Mouse (Mus musculus) MEL (cell line): ENCODE measurements around the gene Ccdc32. TPM values are rescaled to one million over a fixed set of nuclear protein-coding genes. Genes with fewer than 3 reads are reported as not detected.

Source experiments
- DNase-seq: peaks from one replicate; pipeline ENCODE4 v3.0.0; 2011; ENCODE audit warnings: low read depth, low spot score
- H3K27ac ChIP-seq: 2 replicates; pipeline ENCODE4 v1.5.1; 2012; ENCODE audit warnings: low read depth, mild to moderate bottlenecking, control low read depth, low read length, moderate library complexity; ENCODE audit not compliant: control insufficient read depth
- H3K27me3 ChIP-seq, 2 experiments: fragments of 150-350 bp in 1 of 2; sonication (generic) in 1 of 2; 2 replicates each; pipeline ENCODE4 v1.6.1; 2012; ENCODE audit warnings: low read length in 2 of 2, mild to moderate bottlenecking in 2 of 2, improper control_type of control experiment in 1 of 2, moderate library complexity in 1 of 2; ENCODE audit not compliant: insufficient read depth in 2 of 2, control insufficient read depth in 1 of 2
- H3K36me3 ChIP-seq, 2 experiments: 2 replicates each; pipeline ENCODE4 v1.6.1; 2012 to 2014; ENCODE audit warnings: low read length in 2 of 2, improper control_type of control experiment in 1 of 2, inconsistent platforms in 1 of 2, mild to moderate bottlenecking in 1 of 2; ENCODE audit not compliant: insufficient read depth in 2 of 2, control insufficient read depth in 1 of 2
- H3K4me1 ChIP-seq, 2 experiments: fragments of 150-350 bp in 1 of 2; sonication (generic) in 1 of 2; 2 replicates each; pipeline ENCODE4 v1.6.1; 2012; ENCODE audit warnings: low read length in 2 of 2, improper control_type of control experiment in 1 of 2, mild to moderate bottlenecking in 1 of 2; ENCODE audit not compliant: insufficient read depth in 2 of 2, control insufficient read depth in 1 of 2
- H3K4me3 ChIP-seq, 2 experiments: fragments of 150-350 bp in 1 of 2; sonication (generic) in 1 of 2; 2 replicates each; pipeline ENCODE4 v1.5.1; 2012; ENCODE audit warnings: low read depth in 2 of 2, low read length in 2 of 2, mild to moderate bottlenecking in 2 of 2, moderate library complexity in 2 of 2, control low read depth in 1 of 2, improper control_type of control experiment in 1 of 2; ENCODE audit not compliant: control insufficient read depth in 1 of 2, insufficient read depth in 1 of 2
- H3K79me2 ChIP-seq: 2 replicates; pipeline ENCODE4 v1.6.1; 2012; ENCODE audit warnings: mild to moderate bottlenecking, low read length, moderate library complexity; ENCODE audit not compliant: control insufficient read depth, poor library complexity, insufficient read depth
- H3K9ac ChIP-seq: 2 replicates; pipeline ENCODE4 v1.6.1; 2012; ENCODE audit warnings: low read depth, mild to moderate bottlenecking, control low read depth, low read length, moderate library complexity; ENCODE audit not compliant: control insufficient read depth, poor library complexity, severe bottlenecking
- H3K9me3 ChIP-seq: fragments of 150-350 bp; sonication (generic); replicated peaks from 2 replicates; pipeline ENCODE4 v1.6.1; 2012; ENCODE audit warnings: mild to moderate bottlenecking, low read length, improper control_type of control experiment, moderate library complexity; ENCODE audit not compliant: insufficient read depth
- CHD1 ChIP-seq: IDR thresholded peaks from 2 replicates; pipeline ENCODE4 v1.6.1; 2012; ENCODE audit warnings: low read depth, mild to moderate bottlenecking, inconsistent platforms, low read length, improper control_type of control experiment
- CTCF ChIP-seq, 3 experiments: IDR thresholded peaks in 2 of 3; conservative IDR thresholded peaks in 1 of 3; 2 replicates each; pipeline ENCODE4 v1.5.1; 2011 to 2012; ENCODE audit warnings: low read length in 3 of 3, low read depth in 2 of 3, mild to moderate bottlenecking in 2 of 3, improper control_type of control experiment in 1 of 3, inconsistent platforms in 1 of 3, mixed read lengths in 1 of 3, moderate library complexity in 1 of 3; ENCODE audit not compliant: control insufficient read depth in 1 of 3, insufficient read depth in 1 of 3, poor library complexity in 1 of 3, severe bottlenecking in 1 of 3
- E2F4 ChIP-seq: IDR thresholded peaks from 2 replicates; pipeline ENCODE4 v1.6.1; 2011; ENCODE audit warnings: low read depth, low read length, improper control_type of control experiment, borderline replicate concordance
- ETS1 ChIP-seq: IDR thresholded peaks from 2 replicates; pipeline ENCODE4 v1.6.1; 2012; ENCODE audit warnings: low read depth, mild to moderate bottlenecking, inconsistent platforms, low read length, improper control_type of control experiment, moderate library complexity
- HCFC1 ChIP-seq: IDR thresholded peaks from 2 replicates; pipeline ENCODE4 v1.6.1; 2012; ENCODE audit warnings: low read depth, mild to moderate bottlenecking, inconsistent platforms, low read length, improper control_type of control experiment, moderate library complexity
- JUND ChIP-seq: IDR thresholded peaks from 2 replicates; pipeline ENCODE4 v1.6.1; 2011; ENCODE audit warnings: low read depth, mild to moderate bottlenecking, improper control_type of control experiment, low read length
- KAT2A ChIP-seq: conservative IDR thresholded peaks from 2 replicates; pipeline ENCODE4 v1.6.1; 2012; ENCODE audit warnings: low read depth, low read length, improper control_type of control experiment, inconsistent platforms
- MAFK ChIP-seq: IDR thresholded peaks from 2 replicates; pipeline ENCODE4 v1.6.1; 2011; ENCODE audit warnings: low read depth, mild to moderate bottlenecking, low read length, improper control_type of control experiment, borderline replicate concordance
- MAX ChIP-seq: IDR thresholded peaks from 2 replicates; pipeline ENCODE4 v1.6.1; 2011; ENCODE audit warnings: low read length, improper control_type of control experiment
- MYC ChIP-seq: IDR thresholded peaks from 2 replicates; pipeline ENCODE4 v1.6.1; 2011; ENCODE audit warnings: low read depth, mild to moderate bottlenecking, low read length, improper control_type of control experiment, moderate library complexity
- NELFE ChIP-seq: IDR thresholded peaks from 2 replicates; pipeline ENCODE4 v1.6.1; 2011; ENCODE audit warnings: low read depth, low read length, improper control_type of control experiment
- NRF1 ChIP-seq: IDR thresholded peaks from 2 replicates; pipeline ENCODE4 v1.6.1; 2014; ENCODE audit warnings: low read depth, mild to moderate bottlenecking, inconsistent platforms, low read length, improper control_type of control experiment, moderate library complexity; ENCODE audit not compliant: poor library complexity, insufficient read depth, severe bottlenecking
- POLR2A ChIP-seq, 2 experiments: IDR thresholded peaks; 2 replicates each; pipeline ENCODE4 v1.6.1; 2011 to 2012; ENCODE audit warnings: low read length in 2 of 2, mild to moderate bottlenecking in 2 of 2, control low read depth in 1 of 2, improper control_type of control experiment in 1 of 2, low read depth in 1 of 2, moderate library complexity in 1 of 2; ENCODE audit not compliant: control insufficient read depth in 1 of 2, insufficient read depth in 1 of 2, poor library complexity in 1 of 2
- RCOR1 ChIP-seq: IDR thresholded peaks from 2 replicates; pipeline ENCODE4 v1.6.1; 2012; ENCODE audit warnings: low read depth, mild to moderate bottlenecking, inconsistent platforms, low read length, improper control_type of control experiment
- SIN3A ChIP-seq: IDR thresholded peaks from 2 replicates; pipeline ENCODE4 v1.6.1; 2012; ENCODE audit warnings: low read length, improper control_type of control experiment, inconsistent platforms
- TBP ChIP-seq: IDR thresholded peaks from 2 replicates; pipeline ENCODE4 v1.8.0; 2011; ENCODE audit warnings: low read depth, low read length, improper control_type of control experiment
- TCF12 ChIP-seq: IDR thresholded peaks from 2 replicates; pipeline ENCODE4 v1.6.1; 2014; ENCODE audit warnings: low read depth, mild to moderate bottlenecking, inconsistent platforms, low read length, improper control_type of control experiment, moderate library complexity
- UBTF ChIP-seq: IDR thresholded peaks from 2 replicates; pipeline ENCODE4 v1.6.1; 2012; ENCODE audit warnings: low read depth, mild to moderate bottlenecking, inconsistent platforms, low read length, improper control_type of control experiment, moderate library complexity, borderline replicate concordance; ENCODE audit not compliant: insufficient read depth
- USF2 ChIP-seq, 2 experiments: IDR thresholded peaks; 2 replicates each; pipeline ENCODE4 v1.6.1; 2011 to 2012; ENCODE audit warnings: improper control_type of control experiment in 2 of 2, low read length in 2 of 2, borderline replicate concordance in 1 of 2, inconsistent platforms in 1 of 2, low read depth in 1 of 2, mild to moderate bottlenecking in 1 of 2; ENCODE audit not compliant: insufficient read depth in 1 of 2
- ZKSCAN1 ChIP-seq: IDR thresholded peaks from 2 replicates; pipeline ENCODE4 v1.6.1; 2012; ENCODE audit warnings: low read depth, mild to moderate bottlenecking, inconsistent platforms, low read length, improper control_type of control experiment, moderate library complexity
- ZNF384 ChIP-seq: IDR thresholded peaks from 2 replicates; pipeline ENCODE4 v1.6.1; 2012; ENCODE audit warnings: low read depth, mild to moderate bottlenecking, inconsistent platforms, low read length, improper control_type of control experiment
- polyA plus RNA-seq, 2 experiments: library from polyadenylated mRNA; stranded (reverse) in 1 of 2; unstranded in 1 of 2; fragments of >175 nt in 1 of 2; fragments of >200 nt in 1 of 2; gene quantifications; 2 replicates each; pipeline versions ENCODE4 v1.2.1 to v1.2.4; 2012; ENCODE audit warnings: low replicate concordance in 2 of 2, low read depth in 1 of 2; ENCODE audit not compliant: insufficient read length in 2 of 2, insufficient read depth in 1 of 2, missing spikeins in 1 of 2
- total RNA-seq: library from RNA; depleted of rRNA; stranded (reverse); fragments of 300-350 nt; gene quantifications from 2 replicates; pipeline ENCODE4 v1.2.3, GENCODE M21; 2012

The Ccdc32 gene
- total and polyA plus RNA-seq, 3 experiments: 15.0 to 18.7 TPM; not detected in 1

DNA sequence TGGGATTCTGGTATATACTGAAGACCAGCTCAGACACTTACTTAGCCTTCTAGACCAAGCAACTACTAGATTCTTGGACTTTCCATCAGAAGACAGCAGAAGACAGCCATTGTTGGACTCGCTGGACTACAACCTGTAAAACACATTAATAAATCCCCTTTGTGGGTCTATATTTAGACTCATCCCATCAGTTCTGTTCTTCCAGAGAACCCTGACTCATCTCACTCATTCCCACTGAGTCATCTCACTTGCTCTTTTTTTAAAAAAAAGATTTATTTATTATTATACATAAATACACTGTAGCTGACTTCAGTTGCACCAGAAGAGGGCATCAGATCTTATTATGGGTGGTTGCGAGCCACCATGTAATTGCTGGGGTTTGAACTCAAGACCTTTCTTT, 19.8 kb downstream of the Ccdc32 start:
- no peak for DNase-seq
- H3K27me3 ChIP-seq: no peaks in the 10 kb centered on the region
- H3K4me3 ChIP-seq: no peak overlapping the region
- H3K27ac ChIP-seq: no peak overlapping the region
- no peaks in the 10 kb centered on the region for H3K79me2 ChIP-seq
- H3K9ac ChIP-seq: no peak overlapping the region
- no peaks in the 10 kb centered on the region for H3K9me3 ChIP-seq
- H3K36me3 ChIP-seq: peaks cover 0 to 2% of the 10 kb centered on the region in 2 experiments; a peak in 2 of 4 replicates
- TF ChIP-seq UBTF (no peak), CTCF (IDR thresholded peaks at IDR 0.05 in 2 of 3, conservative IDR thresholded peaks at IDR 0.05 in 1 of 3; ENCODE audit: control insufficient read depth in 1 of 3, insufficient read depth in 1 of 3, low read depth in 2 of 3, low read length in 3 of 3, poor library complexity in 1 of 3, severe bottlenecking in 1 of 3) (no peak), NELFE (no peak), RCOR1 (no peak), CHD1 (no peak), MAX (no peak), USF2 (IDR thresholded peaks at IDR 0.05; ENCODE audit: borderline replicate concordance in 1 of 2, insufficient read depth in 1 of 2, low read depth in 1 of 2, low read length in 2 of 2) (no peak), ETS1 (no peak), TCF12 (no peak), E2F4 (no peak), TBP (no peak), JUND (no peak), ZNF384 (no peak), MAFK (no peak), KAT2A (no peak), HCFC1 (no peak), MYC (no peak), ZKSCAN1 (no peak)
- H3K4me1 ChIP-seq: peaks cover 0 to 3% of the 10 kb centered on the region in 2 experiments; a peak in 3 of 4 replicates

GRCm38 (mm10) chr2:119006886-119007285, 22.3 kb downstream of the Ccdc32 start:
- Histone ChIP-seq H3K4me1 (peaks cover 0 to 3% of the 10 kb centered on the region in 2 experiments; a peak in 3 of 4 replicates), H3K9ac (no peak overlapping the region), H3K79me2 (no peaks in the 10 kb centered on the region), H3K4me3 (no peak overlapping the region), H3K9me3 (no peaks in the 10 kb centered on the region), H3K27me3 (no peaks in the 10 kb centered on the region), H3K27ac (no peak overlapping the region), H3K36me3 (peaks cover 0 to 2% of the 10 kb centered on the region in 2 experiments; a peak in 2 of 4 replicates)
- TF ChIP-seq NRF1 (no peak), ZKSCAN1 (no peak), JUND (no peak), SIN3A (no peak), POLR2A (IDR thresholded peaks at IDR 0.05; ENCODE audit: control insufficient read depth in 1 of 2, insufficient read depth in 1 of 2, low read depth in 1 of 2, low read length in 2 of 2, poor library complexity in 1 of 2) (no peak), NELFE (no peak), ETS1 (no peak), MYC (no peak), HCFC1 (no peak), CHD1 (no peak)
- no peak for DNase-seq
